Mouse (Mus musculus) gastrocnemius, adult 2 months (tissue): Measurements from ENCODE around the gene Slc30a4. TPM values are rescaled to one million over a fixed set of nuclear protein-coding genes. Genes with fewer than 3 reads are reported as not detected.
A peak's percentile ranks its signal among the peaks of the same experiment; 100 is the strongest.

Experiments used
- DNase-seq: peaks from one replicate; pipeline ENCODE4 v3.0.0; 2022
- H3K27ac ChIP-seq: fragments of 200-600 bp; 2 replicates; pipeline ENCODE4 v1.8.1; 2022; ENCODE audit warnings: mild to moderate bottlenecking
- H3K4me3 ChIP-seq: fragments of 200-600 bp; 2 replicates; pipeline ENCODE4 v1.8.1; 2022; ENCODE audit warnings: mild to moderate bottlenecking, moderate library complexity
- CTCF ChIP-seq: fragments of 200-600 bp; IDR thresholded peaks from 2 replicates; pipeline ENCODE4 v1.8.1; 2022; ENCODE audit warnings: antibody characterized with exemption, mild to moderate bottlenecking, moderate library complexity
- intact Hi-C: fragments of 180-260 bp; cut with DNase I; formaldehyde crosslinking; loops from one replicate; pipeline ENCODE4 v1.15.1; 2025
- long read RNA-seq, 2 experiments: library from polyadenylated mRNA; stranded (forward); transcript quantifications; one replicate each; pipeline ENCODE4 v2.0.0; 2021
- total RNA-seq, 2 experiments: library from RNA; stranded (reverse); gene quantifications; 2 replicates each; pipeline ENCODE4 v1.2.3; 2021

Slc30a4 gene
- total RNA-seq: 10 to 100 TPM; 14.4 to 14.8 TPM
- long read RNA-seq, experiment 1, full-length matches to known transcripts: 21 of 25 reads
- long read RNA-seq, experiment 1, partial matches to known transcripts: 0 of 25 reads
- long read RNA-seq, experiment 1, other reads (novel, unspliced or antisense): 4 of 25 reads
- long read RNA-seq, experiment 2, full-length matches to known transcripts: 15 of 21 reads
- long read RNA-seq, experiment 2, partial matches to known transcripts: 0 of 21 reads
- long read RNA-seq, experiment 2, other reads (novel, unspliced or antisense): 6 of 21 reads

- peak within 1 kb of the TSS; percentile 94 for H3K4me3 ChIP-seq
- intact Hi-C loops: loop anchor here (5.0 kb wide), 1 partner anchor 35 kb away; the partner anchor contains the start of gene Bloc1s6
- peak within 1 kb of the TSS; percentile 87 for H3K27ac ChIP-seq
- peak; percentile 23; the same call in 1 of the 2 replicates for TF ChIP-seq CTCF
- peak; percentile 90 for DNase-seq
These were observed at the start of gene Slc30a4 for GRCm38 (mm10) chr2:122702181-122703036. Gene Slc30a4 (minus strand): TSS chr2:122702663.

GRCm38 (mm10) chr2:122746461-122746860 is 44.0 kb upstream of the Slc30a4 start:
- intact Hi-C loops: no loop called here
- peak; percentile 26 for DNase-seq
- Histone ChIP-seq H3K27ac (peak overlapping the region; percentile 76), H3K4me3 (peak overlapping the region; percentile 53)
- no peak for TF ChIP-seq CTCF

GRCm38 (mm10) chr2:122739023-122739422 is 36.6 kb upstream of the Slc30a4 start:
- intact Hi-C loops: loop anchor here (5.0 kb wide), 1 partner anchor 37 kb away; the partner anchor contains the start of gene Slc30a4
- DNase-seq: no peak
- no peak for TF ChIP-seq CTCF
- H3K27ac ChIP-seq: peak overlapping the region; percentile 99
- peak overlapping the region; percentile 100 for H3K4me3 ChIP-seq

GRCm38 (mm10) chr2:122737894-122738830 is 35.7 kb upstream of the Slc30a4 start, which contains the start of gene Bloc1s6:
Gene Bloc1s6 (plus strand): TSS chr2:122738503.
- Histone ChIP-seq H3K27ac (peak within 1 kb of the TSS; percentile 99), H3K4me3 (peak within 1 kb of the TSS; percentile 100)
- intact Hi-C loops: loop anchor here (5.0 kb wide), 1 partner anchor 36 kb away; the partner anchor contains the start of gene Slc30a4
- no peak for TF ChIP-seq CTCF
- DNase-seq: peak; percentile 93

- intact Hi-C loops: no loop called here
- no peak for DNase-seq
- Histone ChIP-seq H3K27ac (no peak overlapping the region), H3K4me3 (no peak overlapping the region)
- no peak for TF ChIP-seq CTCF
These were observed 29.0 kb upstream of the Slc30a4 start for GRCm38 (mm10) chr2:122731456-122731855.

GRCm38 (mm10) chr2:122725604-122726003 is 23.1 kb upstream of the Slc30a4 start:
- peak; percentile 58 for DNase-seq
- peak; percentile 73 for TF ChIP-seq CTCF
- intact Hi-C loops: loop anchor here (1.0 kb wide), 1 partner anchor 27 kb away; no protein-coding TSS in a partner anchor
- H3K27ac ChIP-seq: no peak overlapping the region
- H3K4me3 ChIP-seq: no peak overlapping the region

GRCm38 (mm10) chr2:122720564-122720963 is 18.1 kb upstream of the Slc30a4 start:
- Histone ChIP-seq H3K27ac (no peak overlapping the region), H3K4me3 (no peak overlapping the region)
- TF ChIP-seq CTCF: no peak
- intact Hi-C loops: no loop called here
- no peak for DNase-seq

- Histone ChIP-seq H3K4me3 (no peak overlapping the region), H3K27ac (no peak overlapping the region)
- DNase-seq: no peak
- no peak for TF ChIP-seq CTCF
- intact Hi-C loops: no loop called here
These were observed 16.8 kb upstream of the Slc30a4 start for GRCm38 (mm10) chr2:122719232-122719631.

- DNase-seq: no peak
- intact Hi-C loops: no loop called here
- Histone ChIP-seq H3K27ac (no peak overlapping the region), H3K4me3 (no peak overlapping the region)
- no peak for TF ChIP-seq CTCF
These were observed 13.9 kb upstream of the Slc30a4 start for GRCm38 (mm10) chr2:122716301-122716842.

- no peak for DNase-seq
- Histone ChIP-seq H3K27ac (no peak overlapping the region), H3K4me3 (no peak overlapping the region)
- no peak for TF ChIP-seq CTCF
- intact Hi-C loops: no loop called here
These were observed 12.8 kb upstream of the Slc30a4 start for GRCm38 (mm10) chr2:122715148-122715692.

- Histone ChIP-seq H3K4me3 (no peak overlapping the region), H3K27ac (no peak overlapping the region)
- intact Hi-C loops: no loop called here
- DNase-seq: no peak
- TF ChIP-seq CTCF: no peak
These were observed 10.4 kb upstream of the Slc30a4 start for GRCm38 (mm10) chr2:122712848-122713247.
